8 mouse cellular contexts compared by ENCODE assay signal in the genomic region with DNA sequence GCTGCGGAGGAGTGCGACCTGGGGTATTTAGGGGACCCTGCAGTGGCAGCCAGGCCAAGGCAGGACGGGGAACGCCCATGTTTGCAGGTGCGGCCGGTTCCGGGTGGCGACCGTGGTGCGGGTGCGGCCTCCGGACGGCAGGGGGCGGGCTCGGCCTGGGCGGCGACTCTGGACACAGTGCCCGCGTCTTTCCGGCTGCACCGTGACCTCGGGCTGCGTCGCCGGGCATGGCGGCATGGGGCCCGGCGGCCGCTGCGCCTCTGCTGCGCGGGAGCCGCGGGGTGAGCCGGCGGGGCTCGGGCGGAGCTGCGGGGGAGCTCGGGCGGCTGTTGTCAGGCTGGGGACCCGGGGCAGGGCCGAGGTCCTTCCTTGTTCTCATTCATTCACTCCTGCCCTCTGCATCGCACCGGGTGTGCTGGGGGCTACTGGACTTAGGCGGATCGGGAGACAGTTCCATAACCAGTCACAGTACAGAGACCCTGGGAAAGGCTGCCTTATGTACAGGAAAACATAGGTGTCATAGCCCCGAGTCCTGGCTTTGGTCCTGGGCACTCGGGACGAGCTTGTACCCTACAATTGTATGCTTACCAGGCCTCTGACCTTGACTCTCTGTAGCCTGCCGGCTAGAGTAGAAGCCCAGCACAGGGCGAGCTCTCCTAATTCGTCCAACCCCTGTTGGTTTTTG. TPM values are rescaled to one million over a fixed set of nuclear protein-coding genes. Genes with fewer than 3 reads are reported as not detected.
A peak's percentile ranks its signal among the peaks of the same experiment; 100 is the strongest.
DNase-seq lines count a peak whose midpoint lies in the region; ATAC-seq and TF ChIP-seq lines count a peak whose summit lies in the region.

No protein-coding gene starts in this region.

- TF ChIP-seq CTCF in ES-Bruce4 (IDR thresholded peaks at IDR 0.05; ENCODE audit: low read depth, low read length): peak; percentile 72
- peak; percentile 85 for TF ChIP-seq CTCF in stomach, postnatal 0 days (IDR thresholded peaks at IDR 0.05; ENCODE audit: low read depth)

- peak overlapping the region; percentile 89 for H3K9ac ChIP-seq in ES-Bruce4 (ENCODE audit: low read depth, poor library complexity, severe bottlenecking)
- peak overlapping the region; percentile 98 for H3K9ac ChIP-seq in forebrain, embryonic 13.5 days
- peak overlapping the region; percentile 98 for H3K9ac ChIP-seq in liver, embryonic 16.5 days (ENCODE audit: low read depth, low read length)
- H3K9ac ChIP-seq in neural tube, embryonic 12.5 days: peak overlapping the region; percentile 92
- peak overlapping the region; percentile 91 for H3K9ac ChIP-seq in stomach, postnatal 0 days (ENCODE audit: low read length)

- peak; percentile 93 to 95 for DNase-seq in heart, postnatal 10 days
- peak; percentile 47 for DNase-seq in large intestine, adult 2 months (ENCODE audit: low read depth, low spot score)
- DNase-seq in stomach, postnatal 0 days (ENCODE audit: low spot score): peak; percentile 96

- H3K27ac ChIP-seq in ES-Bruce4 (ENCODE audit: insufficient read depth, low read length): peak overlapping the region; percentile 52; the same call in 1 of the 2 replicates
- peak overlapping the region; percentile 51; the same call in 1 of the 2 replicates for H3K27ac ChIP-seq in forebrain, embryonic 13.5 days
- peak overlapping the region; percentile 97 for H3K27ac ChIP-seq in liver, embryonic 16.5 days (ENCODE audit: low read length)
- no peak overlapping the region for H3K27ac ChIP-seq in neural tube, embryonic 12.5 days
- peak overlapping the region; percentile 63 for H3K27ac ChIP-seq in stomach, postnatal 0 days (replicated peaks)

- no peak for TF ChIP-seq POLR2A in ES-Bruce4 (IDR thresholded peaks at IDR 0.05; ENCODE audit: insufficient read depth, low read length)

- TF ChIP-seq EP300 in ES-Bruce4 (IDR thresholded peaks at IDR 0.05; ENCODE audit: insufficient read depth, low read depth, low read length): no peak
- TF ChIP-seq EP300 in stomach, postnatal 0 days (optimal IDR thresholded peaks at IDR 0.05): no peak

- peak overlapping the region; percentile 91 for H3K4me2 ChIP-seq in forebrain, embryonic 13.5 days
- peak overlapping the region; percentile 84 for H3K4me2 ChIP-seq in liver, embryonic 16.5 days (ENCODE audit: low read depth, low read length)
- peak overlapping the region; percentile 84 for H3K4me2 ChIP-seq in neural tube, embryonic 12.5 days (replicated peaks)
- peak overlapping the region; percentile 81 for H3K4me2 ChIP-seq in stomach, postnatal 0 days (replicated peaks; ENCODE audit: low read depth)

- no peaks in the 10 kb centered on the region for H3K27me3 ChIP-seq in ES-Bruce4 (ENCODE audit: control insufficient read depth, insufficient read depth, low read length, poor library complexity, severe bottlenecking)
- no peaks in the 10 kb centered on the region for H3K27me3 ChIP-seq in forebrain, embryonic 13.5 days
- H3K27me3 ChIP-seq in liver, embryonic 16.5 days (ENCODE audit: control insufficient read depth, insufficient read depth, low read depth, low read length): no peaks in the 10 kb centered on the region
- no peaks in the 10 kb centered on the region for H3K27me3 ChIP-seq in neural tube, embryonic 12.5 days (replicated peaks)
- no peaks in the 10 kb centered on the region for H3K27me3 ChIP-seq in stomach, postnatal 0 days (ENCODE audit: control insufficient read depth, insufficient read depth, low read length)

- H3K4me3 ChIP-seq in ES-Bruce4 (ENCODE audit: low read depth, low read length): peak overlapping the region; percentile 91
- peak overlapping the region; percentile 91 for H3K4me3 ChIP-seq in forebrain, embryonic 13.5 days
- H3K4me3 ChIP-seq in liver, embryonic 16.5 days (ENCODE audit: low read depth, low read length): peak overlapping the region; percentile 92
- peak overlapping the region; percentile 82 for H3K4me3 ChIP-seq in neural tube, embryonic 12.5 days
- H3K4me3 ChIP-seq in stomach, postnatal 0 days (ENCODE audit: low read depth, low read length): peak overlapping the region; percentile 78

- WGBS in forebrain, embryonic 13.5 days: under 1% methylated on average over 53 of the region's 53 CpGs
- WGBS in large intestine, adult 2 months: under 1% methylated on average over 53 of the region's 53 CpGs
- under 1% methylated on average over 53 of the region's 53 CpGs for WGBS in liver, embryonic 16.5 days (ENCODE audit: insufficient replicate concordance)
- under 1% methylated on average over 51 of the region's 53 CpGs for WGBS in neural tube, embryonic 12.5 days
- under 1% methylated on average over 51 of the region's 53 CpGs for WGBS in stomach, postnatal 0 days

- intact Hi-C loops in heart, postnatal 10 days (cut with DNase I): no loop called here

- no peaks in the 10 kb centered on the region for H3K36me3 ChIP-seq in ES-Bruce4 (ENCODE audit: control insufficient read depth, insufficient read depth, low read length, poor library complexity, severe bottlenecking)
- peaks cover 25% of the 10 kb centered on the region for H3K36me3 ChIP-seq in forebrain, embryonic 13.5 days (ENCODE audit: poor library complexity, severe bottlenecking)
- H3K36me3 ChIP-seq in liver, embryonic 16.5 days (ENCODE audit: control insufficient read depth, insufficient read depth): peaks cover 16% of the 10 kb centered on the region
- H3K36me3 ChIP-seq in neural tube, embryonic 12.5 days: peaks cover 14% of the 10 kb centered on the region; the same call in 1 of the 2 replicates
- 0 out of 2 replicates have a peak, but pooled peaks cover 2% of the 10 kb centered on the region for H3K36me3 ChIP-seq in stomach, postnatal 0 days (ENCODE audit: control insufficient read depth, insufficient read depth, low read length)

- peaks cover 3% of the 10 kb centered on the region for H3K4me1 ChIP-seq in ES-Bruce4 (ENCODE audit: control insufficient read depth, insufficient read depth, low read length)
- peaks cover 16% of the 10 kb centered on the region for H3K4me1 ChIP-seq in forebrain, embryonic 13.5 days
- H3K4me1 ChIP-seq in liver, embryonic 16.5 days (ENCODE audit: control insufficient read depth, low read depth, low read length): peaks cover 42% of the 10 kb centered on the region
- peaks cover 13% of the 10 kb centered on the region for H3K4me1 ChIP-seq in neural tube, embryonic 12.5 days
- H3K4me1 ChIP-seq in stomach, postnatal 0 days (replicated peaks; ENCODE audit: control insufficient read depth, insufficient read depth): no peaks in the 10 kb centered on the region

- peak; percentile 68 for ATAC-seq in cerebellum, adult (ENCODE audit: insufficient number of reproducible peaks, low FRiP score, low TSS enrichment)
- peak; percentile 96 for ATAC-seq in forebrain, embryonic 13.5 days
- ATAC-seq in liver, embryonic 16.5 days (ENCODE audit: low read depth): peak; percentile 82
- ATAC-seq in neural tube, embryonic 12.5 days (ENCODE audit: low FRiP score, low read depth): peak; percentile 96
- peak; percentile 96 for ATAC-seq in stomach, postnatal 0 days (ENCODE audit: low FRiP score, low TSS enrichment)

- H3K9me3 ChIP-seq in ES-Bruce4 (replicated peaks; ENCODE audit: control insufficient read depth, insufficient read depth, low read length, poor library complexity, severe bottlenecking): no peaks in the 10 kb centered on the region
- no peaks in the 10 kb centered on the region for H3K9me3 ChIP-seq in forebrain, embryonic 13.5 days (replicated peaks)
- no peaks in the 10 kb centered on the region for H3K9me3 ChIP-seq in liver, embryonic 16.5 days (replicated peaks; ENCODE audit: control insufficient read depth, low read length)
- no peaks in the 10 kb centered on the region for H3K9me3 ChIP-seq in neural tube, embryonic 12.5 days
- H3K9me3 ChIP-seq in stomach, postnatal 0 days (ENCODE audit: control insufficient read depth, low read length): no peaks in the 10 kb centered on the region

RNA-seq across cellular contexts. Expression of a gene that starts 0.5 kb away (rescaled TPM):
- 37.9 and 38.1 TPM in 2 replicates for polyA plus RNA-seq in ES-Bruce4 (2011; ENCODE audit: insufficient read depth, insufficient read length, low read depth, missing spikeins)
- 92.7 and 103 TPM in 2 replicates for polyA plus RNA-seq in forebrain, embryonic 13.5 days (2015; fragmentation: Nextera tagmentation; extraction: Ambion mirVana)
- 100 to 1,000 TPM; 235 to 249 TPM for total RNA-seq in heart, postnatal 10 days (2021)
- 13.7 and 17.4 TPM in 2 replicates for polyA plus RNA-seq in large intestine, adult 2 months (2012; rRNA removed)
- 196 and 234 TPM in 2 replicates for polyA plus RNA-seq in liver, embryonic 16.5 days (2015; fragmentation: Nextera tagmentation; extraction: Ambion mirVana)
- 92.1 and 93.5 TPM in 2 replicates for polyA plus RNA-seq in neural tube, embryonic 12.5 days (2016; fragmentation: Nextera tagmentation; extraction: Ambion mirVana)
- 156 and 162 TPM in 2 replicates for polyA plus RNA-seq in stomach, postnatal 0 days (2015; fragmentation: Nextera tagmentation; extraction: Ambion mirVana)

RNA-seq across cellular contexts. Expression of a gene that starts 23.6 kb away (rescaled TPM):
- polyA plus RNA-seq in ES-Bruce4 (2011; ENCODE audit: insufficient read depth, insufficient read length, low read depth, missing spikeins): 49.5 and 62.1 TPM in 2 replicates
- 35.7 and 39.3 TPM in 2 replicates for polyA plus RNA-seq in forebrain, embryonic 13.5 days (2015; fragmentation: Nextera tagmentation; extraction: Ambion mirVana)
- 10 to 100 TPM; 30.5 to 35.1 TPM for total RNA-seq in heart, postnatal 10 days (2021)
- polyA plus RNA-seq in large intestine, adult 2 months (2012; rRNA removed): 24.2 and 28.6 TPM in 2 replicates
- 31.5 and 32.0 TPM in 2 replicates for polyA plus RNA-seq in liver, embryonic 16.5 days (2015; fragmentation: Nextera tagmentation; extraction: Ambion mirVana)
- 46.4 and 48.5 TPM in 2 replicates for polyA plus RNA-seq in neural tube, embryonic 12.5 days (2016; fragmentation: Nextera tagmentation; extraction: Ambion mirVana)
- polyA plus RNA-seq in stomach, postnatal 0 days (2015; fragmentation: Nextera tagmentation; extraction: Ambion mirVana): 31.0 and 32.5 TPM in 2 replicates

RNA-seq across cellular contexts. Expression of a gene that starts 23.7 kb away (rescaled TPM):
- 58.4 and 63.8 TPM in 2 replicates for polyA plus RNA-seq in ES-Bruce4 (2011; ENCODE audit: insufficient read depth, insufficient read length, low read depth, missing spikeins)
- 29.4 and 32.5 TPM in 2 replicates for polyA plus RNA-seq in forebrain, embryonic 13.5 days (2015; fragmentation: Nextera tagmentation; extraction: Ambion mirVana)
- total RNA-seq in heart, postnatal 10 days (2021): 1 to 10 TPM; 5.0 to 5.4 TPM
- 7.6 and 9.6 TPM in 2 replicates for polyA plus RNA-seq in large intestine, adult 2 months (2012; rRNA removed)
- polyA plus RNA-seq in liver, embryonic 16.5 days (2015; fragmentation: Nextera tagmentation; extraction: Ambion mirVana): 59.6 and 64.3 TPM in 2 replicates
- 30.8 and 33.1 TPM in 2 replicates for polyA plus RNA-seq in neural tube, embryonic 12.5 days (2016; fragmentation: Nextera tagmentation; extraction: Ambion mirVana)
- polyA plus RNA-seq in stomach, postnatal 0 days (2015; fragmentation: Nextera tagmentation; extraction: Ambion mirVana): 21.1 and 23.0 TPM in 2 replicates
